Mouse (Mus musculus) midbrain, embryonic 13.5 days (tissue): Measurements from ENCODE around the gene Mbnl1. TPM values are rescaled to one million over a fixed set of nuclear protein-coding genes. Genes with fewer than 3 reads are reported as not detected.

Experiments used
- ATAC-seq: fragments of 200-750 bp; cut with Nextera tagmentation; 2 replicates; pipeline ENCODE4 v1.8.0; 2017; ENCODE audit warnings: mild to moderate bottlenecking, moderate TSS enrichment, moderate library complexity
- H3K27ac ChIP-seq: fragments of 300-500 bp; sonication (generic); 2 replicates; pipeline ENCODE4 v1.5.1; 2015; ENCODE audit warnings: inconsistent platforms, mild to moderate bottlenecking, moderate library complexity
- H3K27me3 ChIP-seq: fragments of 300-500 bp; sonication (generic); 2 replicates; pipeline ENCODE4 v1.6.1; 2015; ENCODE audit warnings: mild to moderate bottlenecking, inconsistent platforms
- H3K36me3 ChIP-seq: fragments of 300-500 bp; sonication (generic); 2 replicates; pipeline ENCODE4 v1.6.1; 2015; ENCODE audit warnings: mild to moderate bottlenecking, inconsistent platforms
- H3K4me1 ChIP-seq: fragments of 300-500 bp; sonication (generic); replicated peaks from 2 replicates; pipeline ENCODE4 v1.6.1; 2015; ENCODE audit warnings: inconsistent platforms
- H3K4me2 ChIP-seq: fragments of 300-500 bp; sonication (generic); replicated peaks from 2 replicates; pipeline ENCODE4 v1.6.1; 2015; ENCODE audit warnings: moderate library complexity, mild to moderate bottlenecking, inconsistent platforms
- H3K4me3 ChIP-seq: fragments of 300-500 bp; sonication (generic); replicated peaks from 2 replicates; pipeline ENCODE4 v1.5.1; 2015; ENCODE audit warnings: mild to moderate bottlenecking, inconsistent platforms
- H3K9ac ChIP-seq: fragments of 300-500 bp; sonication (generic); replicated peaks from 2 replicates; pipeline ENCODE4 v1.6.1; 2015; ENCODE audit warnings: mild to moderate bottlenecking, inconsistent platforms
- H3K9me3 ChIP-seq: fragments of 300-500 bp; sonication (generic); 2 replicates; pipeline ENCODE4 v1.6.1; 2016; ENCODE audit warnings: mild to moderate bottlenecking, inconsistent platforms
- WGBS: fragments of 180-500 bp; shearing (Covaris S2); methylation state at CpG from one replicate; pipeline ENCODE4 v1.1.7; 2015; 5-methylcytosine and 5-hydroxymethylcytosine counted together
- polyA plus RNA-seq: library from polyadenylated mRNA; unstranded; fragments of >200 nt; fragmentation: Nextera tagmentation; extraction: Ambion mirVana; gene quantifications from 2 replicates; pipeline ENCODE4 v1.2.1, GENCODE M21; 2015

The Mbnl1 gene
- polyA plus RNA-seq, 1 experiment from 2014 or later, result 35.5 TPM

GRCm38 (mm10) chr3:60564244-60564643 is 91.6 kb downstream of the Mbnl1 start:
- peaks cover 37% of the 10 kb centered on the region for H3K4me1 ChIP-seq
- no peaks in the 10 kb centered on the region for H3K27me3 ChIP-seq
- no peak overlapping the region for H3K9ac ChIP-seq
- no peak overlapping the region for H3K27ac ChIP-seq
- no peak overlapping the region for H3K4me2 ChIP-seq
- no peaks in the 10 kb centered on the region for H3K9me3 ChIP-seq
- H3K36me3 ChIP-seq, result no peaks in the 10 kb centered on the region
- no peak for ATAC-seq
- H3K4me3 ChIP-seq, result no peak overlapping the region
- 57% methylated on average over 2 of the region's 2 CpGs for WGBS

- Histone ChIP-seq H3K27me3 (no peaks in the 10 kb centered on the region), H3K4me1 (peaks cover 35% of the 10 kb centered on the region), H3K9me3 (no peaks in the 10 kb centered on the region), H3K9ac (no peak overlapping the region), H3K36me3 (no peaks in the 10 kb centered on the region), H3K27ac (no peak overlapping the region), H3K4me3 (no peak overlapping the region), H3K4me2 (no peak overlapping the region)
- WGBS, result 91% methylated on average over 3 of the region's 3 CpGs
- no peak for ATAC-seq
These were observed 92.6 kb downstream of the Mbnl1 start for GRCm38 (mm10) chr3:60565204-60565603.

GRCm38 (mm10) chr3:60565950-60566349 is 93.3 kb downstream of the Mbnl1 start:
- ATAC-seq, result no peak
- H3K27ac ChIP-seq, result no peak overlapping the region
- no peak overlapping the region for H3K9ac ChIP-seq
- H3K4me3 ChIP-seq, result no peak overlapping the region
- H3K9me3 ChIP-seq, result no peaks in the 10 kb centered on the region
- 84% methylated on average over 3 of the region's 3 CpGs for WGBS
- H3K27me3 ChIP-seq, result no peaks in the 10 kb centered on the region
- H3K4me1 ChIP-seq, result peaks cover 39% of the 10 kb centered on the region
- H3K4me2 ChIP-seq, result no peak overlapping the region
- H3K36me3 ChIP-seq, result no peaks in the 10 kb centered on the region

GRCm38 (mm10) chr3:60568171-60568684 is 95.6 kb downstream of the Mbnl1 start:
- no peak for ATAC-seq
- H3K4me2 ChIP-seq, result no peak overlapping the region
- no peak overlapping the region for H3K27ac ChIP-seq
- H3K27me3 ChIP-seq, result no peaks in the 10 kb centered on the region
- H3K4me3 ChIP-seq, result no peak overlapping the region
- H3K9ac ChIP-seq, result no peak overlapping the region
- H3K4me1 ChIP-seq, result peaks cover 34% of the 10 kb centered on the region
- 48% methylated on average over 1 of the region's 1 CpGs for WGBS
- H3K9me3 ChIP-seq, result no peaks in the 10 kb centered on the region
- no peaks in the 10 kb centered on the region for H3K36me3 ChIP-seq

- H3K9ac ChIP-seq, result no peak overlapping the region
- H3K4me1 ChIP-seq, result peaks cover 26% of the 10 kb centered on the region
- ATAC-seq, result no peak
- no peak overlapping the region for H3K4me2 ChIP-seq
- WGBS, result 73% methylated on average over 6 of the region's 6 CpGs
- H3K9me3 ChIP-seq, result no peaks in the 10 kb centered on the region
- H3K4me3 ChIP-seq, result no peak overlapping the region
- H3K27me3 ChIP-seq, result no peaks in the 10 kb centered on the region
- H3K27ac ChIP-seq, result no peak overlapping the region
- H3K36me3 ChIP-seq, result no peaks in the 10 kb centered on the region
These were observed 96.4 kb downstream of the Mbnl1 start for GRCm38 (mm10) chr3:60568801-60569568.

GRCm38 (mm10) chr3:60569781-60570180 is 97.2 kb downstream of the Mbnl1 start:
- no peaks in the 10 kb centered on the region for H3K9me3 ChIP-seq
- ATAC-seq, result peak; percentile 44; the same call in 1 of the 2 replicates
- no peak overlapping the region for H3K9ac ChIP-seq
- H3K27ac ChIP-seq, result no peak overlapping the region
- H3K4me2 ChIP-seq, result no peak overlapping the region
- 41% methylated on average over 2 of the region's 2 CpGs for WGBS
- H3K4me3 ChIP-seq, result no peak overlapping the region
- H3K27me3 ChIP-seq, result no peaks in the 10 kb centered on the region
- no peaks in the 10 kb centered on the region for H3K36me3 ChIP-seq
- H3K4me1 ChIP-seq, result peaks cover 20% of the 10 kb centered on the region

- no peak overlapping the region for H3K4me3 ChIP-seq
- no peak overlapping the region for H3K9ac ChIP-seq
- H3K36me3 ChIP-seq, result no peaks in the 10 kb centered on the region
- H3K4me1 ChIP-seq, result peaks cover 20% of the 10 kb centered on the region
- no peak overlapping the region; the same call in 1 of the 2 replicates for H3K27ac ChIP-seq
- no peaks in the 10 kb centered on the region for H3K9me3 ChIP-seq
- ATAC-seq, result no peak
- H3K4me2 ChIP-seq, result no peak overlapping the region
- 68% methylated on average over 5 of the region's 5 CpGs for WGBS
- no peaks in the 10 kb centered on the region for H3K27me3 ChIP-seq
These were observed 97.9 kb downstream of the Mbnl1 start for GRCm38 (mm10) chr3:60570491-60571022.

- Histone ChIP-seq H3K4me1 (peaks cover 23% of the 10 kb centered on the region), H3K4me3 (no peak overlapping the region), H3K9me3 (no peaks in the 10 kb centered on the region), H3K36me3 (no peaks in the 10 kb centered on the region), H3K27me3 (no peaks in the 10 kb centered on the region), H3K27ac (no peak overlapping the region), H3K9ac (no peak overlapping the region), H3K4me2 (no peak overlapping the region)
- no peak for ATAC-seq
- WGBS, result 88% methylated on average over 1 of the region's 1 CpGs
These were observed 98.9 kb downstream of the Mbnl1 start for GRCm38 (mm10) chr3:60571493-60571892.

- H3K4me3 ChIP-seq, result no peak overlapping the region
- H3K36me3 ChIP-seq, result no peaks in the 10 kb centered on the region
- H3K9ac ChIP-seq, result no peak overlapping the region
- 97% methylated on average over 9 of the region's 9 CpGs for WGBS
- no peak for ATAC-seq
- no peaks in the 10 kb centered on the region for H3K9me3 ChIP-seq
- H3K4me1 ChIP-seq, result peaks cover 28% of the 10 kb centered on the region
- H3K27me3 ChIP-seq, result no peaks in the 10 kb centered on the region
- H3K27ac ChIP-seq, result no peak overlapping the region
- H3K4me2 ChIP-seq, result no peak overlapping the region
These were observed 101.6 kb downstream of the Mbnl1 start for GRCm38 (mm10) chr3:60574199-60574598.

GRCm38 (mm10) chr3:60574849-60575524 is 102.4 kb downstream of the Mbnl1 start:
- Histone ChIP-seq H3K9me3 (no peaks in the 10 kb centered on the region), H3K27ac (no peak overlapping the region), H3K36me3 (no peaks in the 10 kb centered on the region), H3K9ac (no peak overlapping the region), H3K27me3 (no peaks in the 10 kb centered on the region), H3K4me2 (no peak overlapping the region), H3K4me3 (no peak overlapping the region), H3K4me1 (peaks cover 22% of the 10 kb centered on the region)
- WGBS, result 90% methylated on average over 4 of the region's 4 CpGs
- ATAC-seq, result no peak

GRCm38 (mm10) chr3:60575945-60576344 is 103.3 kb downstream of the Mbnl1 start:
- H3K36me3 ChIP-seq, result no peaks in the 10 kb centered on the region
- no peak overlapping the region for H3K4me2 ChIP-seq
- no peak overlapping the region for H3K4me3 ChIP-seq
- no peak overlapping the region for H3K27ac ChIP-seq
- no peak for ATAC-seq
- no peak overlapping the region for H3K9ac ChIP-seq
- H3K27me3 ChIP-seq, result no peaks in the 10 kb centered on the region
- no peaks in the 10 kb centered on the region for H3K9me3 ChIP-seq
- WGBS, result 57% methylated on average over 2 of the region's 2 CpGs
- peaks cover 16% of the 10 kb centered on the region for H3K4me1 ChIP-seq

- no peak for ATAC-seq
- Histone ChIP-seq H3K4me1 (peaks cover 16% of the 10 kb centered on the region), H3K27ac (no peak overlapping the region), H3K4me3 (no peak overlapping the region), H3K9ac (no peak overlapping the region), H3K36me3 (no peaks in the 10 kb centered on the region), H3K9me3 (no peaks in the 10 kb centered on the region), H3K4me2 (no peak overlapping the region), H3K27me3 (no peaks in the 10 kb centered on the region)
- 75% methylated on average over 9 of the region's 9 CpGs for WGBS
These were observed 103.9 kb downstream of the Mbnl1 start for GRCm38 (mm10) chr3:60576366-60577046.
